Mouse (Mus musculus) kidney, embryonic 14.5 days (tissue): ENCODE measurements around the gene Dcbld2. TPM values are rescaled to one million over a fixed set of nuclear protein-coding genes. Genes with fewer than 3 reads are reported as not detected.

Experiments
- ATAC-seq: fragments of 200-750 bp; cut with Nextera tagmentation; 2 replicates; pipeline ENCODE4 v1.8.0; 2017; ENCODE audit warnings: moderate number of reproducible peaks, mild to moderate bottlenecking, moderate TSS enrichment, moderate library complexity; ENCODE audit not compliant: low FRiP score, low TSS enrichment
- H3K27ac ChIP-seq: fragments of 300-500 bp; sonication (generic); 2 replicates; pipeline ENCODE4 v1.5.1; 2014; ENCODE audit warnings: low read depth, mild to moderate bottlenecking, low read length, moderate library complexity, mixed read lengths
- H3K27me3 ChIP-seq: fragments of 300-500 bp; sonication (generic); 2 replicates; pipeline ENCODE4 v1.6.1; 2014; ENCODE audit warnings: mild to moderate bottlenecking, low read length; ENCODE audit not compliant: control insufficient read depth, insufficient read depth
- H3K36me3 ChIP-seq: fragments of 300-500 bp; sonication (generic); 2 replicates; pipeline ENCODE4 v1.6.1; 2014; ENCODE audit warnings: low read length, mixed read lengths; ENCODE audit not compliant: control insufficient read depth, insufficient read depth
- H3K4me1 ChIP-seq: fragments of 300-500 bp; sonication (generic); 2 replicates; pipeline ENCODE4 v1.6.1; 2014; ENCODE audit warnings: low read length, mixed read lengths; ENCODE audit not compliant: control insufficient read depth, insufficient read depth
- H3K4me2 ChIP-seq: fragments of 300-500 bp; sonication (generic); replicated peaks from 2 replicates; pipeline ENCODE4 v1.6.1; 2014; ENCODE audit warnings: low read depth, mild to moderate bottlenecking, low read length
- H3K4me3 ChIP-seq: fragments of 300-500 bp; sonication (generic); 2 replicates; pipeline ENCODE4 v1.5.1; 2014; ENCODE audit warnings: mild to moderate bottlenecking, low read length
- H3K9ac ChIP-seq: fragments of 300-500 bp; sonication (generic); 2 replicates; pipeline ENCODE4 v1.6.1; 2014; ENCODE audit warnings: low read depth, mild to moderate bottlenecking, low read length, moderate library complexity
- H3K9me3 ChIP-seq: fragments of 300-500 bp; sonication (generic); 2 replicates; pipeline ENCODE4 v1.6.1; 2016; ENCODE audit warnings: low read length; ENCODE audit not compliant: control insufficient read depth
- WGBS: fragments of 180-500 bp; shearing (Covaris S2); extraction: QIAGEN DNeasy Blood & Tissue Kit; methylation state at CpG from one replicate; pipeline ENCODE4 v1.1.7; 2014; 5-methylcytosine and 5-hydroxymethylcytosine counted together
- polyA plus RNA-seq: library from polyadenylated mRNA; unstranded; fragments of >200 nt; fragmentation: Nextera tagmentation; extraction: Ambion mirVana; gene quantifications from 2 replicates; pipeline ENCODE4 v1.2.1, GENCODE M21; 2014

Dcbld2 gene
- polyA plus RNA-seq, 1 experiment from 2014 or later: 9.3 TPM

DNA sequence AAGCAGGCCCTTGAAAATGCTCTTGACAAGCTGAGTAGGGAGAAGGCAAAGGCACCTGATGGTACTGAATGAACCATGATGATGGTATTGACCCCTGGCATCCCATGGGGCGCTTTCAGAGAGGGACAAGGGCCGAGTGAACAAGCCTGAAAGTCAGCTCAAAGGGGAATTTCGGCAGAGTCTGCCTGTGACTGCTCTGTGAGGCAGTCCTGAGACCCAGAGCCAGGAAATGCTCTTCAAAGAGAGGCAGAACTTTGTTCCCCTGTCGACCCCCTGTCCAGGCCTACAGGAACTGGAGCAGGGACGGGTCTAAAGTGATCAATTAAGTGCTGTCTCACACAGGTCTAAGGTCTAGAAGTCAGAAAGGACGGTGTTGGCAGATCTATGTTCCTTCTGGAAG, 105.5 kb downstream of the Dcbld2 start:
- Histone ChIP-seq H3K27me3 (no peaks in the 10 kb centered on the region), H3K4me3 (no peak overlapping the region), H3K9ac (no peak overlapping the region), H3K27ac (peak overlapping the region; percentile 48), H3K4me2 (0 out of 2 replicates have a peak overlapping the region, but pooled peaks have one; percentile 8), H3K9me3 (no peaks in the 10 kb centered on the region), H3K36me3 (no peaks in the 10 kb centered on the region), H3K4me1 (peaks cover 26% of the 10 kb centered on the region)
- 21% methylated on average over 6 of the region's 6 CpGs for WGBS
- ATAC-seq: peak; percentile 24; the same call in 1 of the 2 replicates

DNA sequence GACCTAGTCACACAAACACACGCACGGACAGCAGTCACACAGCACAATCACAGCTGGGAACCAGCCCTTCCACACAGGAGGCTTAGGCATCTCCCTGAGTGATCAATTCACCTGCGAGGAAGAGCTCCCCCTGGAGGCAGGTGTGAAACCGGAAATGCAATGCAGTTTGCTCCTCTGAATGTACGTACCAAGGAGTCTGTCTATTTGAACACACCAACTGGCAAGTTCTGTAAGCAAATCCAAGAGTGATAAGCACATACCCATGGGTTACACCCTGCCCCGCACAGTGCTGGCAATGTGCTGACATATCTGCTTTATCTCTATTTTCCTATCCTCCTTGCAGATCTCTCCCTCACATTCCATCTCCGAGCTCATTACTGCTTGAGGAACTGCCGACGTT, 106.3 kb downstream of the Dcbld2 start:
- Histone ChIP-seq H3K27ac (no peak overlapping the region), H3K9me3 (no peaks in the 10 kb centered on the region), H3K9ac (no peak overlapping the region), H3K27me3 (no peaks in the 10 kb centered on the region), H3K4me1 (peaks cover 26% of the 10 kb centered on the region), H3K36me3 (no peaks in the 10 kb centered on the region), H3K4me3 (no peak overlapping the region), H3K4me2 (no peak overlapping the region)
- 79% methylated on average over 9 of the region's 9 CpGs for WGBS
- no peak for ATAC-seq

DNA sequence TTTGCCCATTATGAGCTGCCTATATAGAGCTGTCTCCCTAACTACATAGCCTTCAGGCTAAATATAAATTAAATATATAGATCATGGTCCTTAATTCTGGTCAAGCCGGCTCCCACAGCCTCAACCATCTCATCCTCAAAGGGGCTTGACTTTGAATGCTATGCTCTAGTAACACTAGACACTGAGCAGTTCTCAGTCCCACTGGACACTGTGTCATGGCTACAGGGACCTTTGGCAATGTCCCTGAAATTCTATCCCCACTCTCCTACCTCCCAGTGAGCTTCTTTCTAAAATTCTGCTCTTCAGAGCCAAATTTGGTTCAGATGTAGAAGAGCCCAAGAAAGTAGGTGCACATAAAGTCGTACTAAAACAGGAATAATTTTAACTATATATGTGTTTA, 107.9 kb downstream of the Dcbld2 start:
- no peaks in the 10 kb centered on the region for H3K27me3 ChIP-seq
- H3K9me3 ChIP-seq: no peaks in the 10 kb centered on the region
- no peak overlapping the region for H3K4me2 ChIP-seq
- peaks cover 18% of the 10 kb centered on the region for H3K4me1 ChIP-seq
- no peaks in the 10 kb centered on the region for H3K36me3 ChIP-seq
- H3K9ac ChIP-seq: no peak overlapping the region
- 65% methylated on average over 2 of the region's 2 CpGs for WGBS
- no peak for ATAC-seq
- no peak overlapping the region for H3K4me3 ChIP-seq
- no peak overlapping the region for H3K27ac ChIP-seq

DNA sequence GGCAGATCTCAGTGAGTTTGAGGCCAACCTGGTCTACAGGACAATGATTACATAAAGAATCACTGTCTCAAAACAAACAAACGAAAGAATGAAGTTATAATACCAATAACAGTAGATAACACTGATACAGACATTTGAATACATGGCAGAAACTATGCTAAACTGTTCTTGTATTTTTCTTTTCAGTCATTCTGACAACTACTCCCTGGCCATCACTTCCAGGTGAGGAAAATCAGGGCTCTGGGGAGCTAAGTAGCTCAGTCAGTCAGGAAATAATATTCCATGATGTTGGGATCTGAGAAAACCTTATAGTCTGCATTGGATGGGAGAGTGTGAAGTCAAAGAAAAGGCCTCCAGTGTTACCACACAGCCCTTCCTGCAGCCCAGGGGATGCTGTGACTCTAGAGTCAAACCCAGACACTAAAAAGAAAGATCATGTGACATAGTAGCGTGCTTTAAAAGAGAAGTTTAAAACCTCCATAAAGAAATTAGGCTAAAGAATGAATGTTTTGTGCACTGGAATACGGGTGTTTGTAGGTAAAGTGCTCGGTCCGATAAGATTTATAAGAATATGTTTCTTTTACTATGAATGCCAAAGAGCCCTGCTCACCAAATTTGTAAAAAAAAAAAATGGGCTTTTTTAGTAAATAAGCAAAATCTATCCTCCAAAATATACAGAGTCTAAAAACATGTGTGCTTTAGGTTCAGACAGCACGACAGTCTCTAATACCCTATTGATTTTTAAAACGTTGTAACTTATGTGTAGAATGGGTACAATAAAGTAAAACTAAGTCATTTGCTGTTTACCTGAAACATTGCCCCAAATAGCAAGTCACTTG, 108.9 kb downstream of the Dcbld2 start:
- Histone ChIP-seq H3K9me3 (no peaks in the 10 kb centered on the region), H3K9ac (no peak overlapping the region), H3K4me3 (no peak overlapping the region), H3K27me3 (no peaks in the 10 kb centered on the region), H3K36me3 (no peaks in the 10 kb centered on the region), H3K4me1 (peaks cover 18% of the 10 kb centered on the region), H3K27ac (no peak overlapping the region), H3K4me2 (no peak overlapping the region)
- WGBS: 86% methylated on average over 7 of the region's 7 CpGs
- ATAC-seq: no peak

Other genes with a start within 250 kb of the Dcbld2 start
- gene St3gal6, start 115.8 kb downstream of the Dcbld2 start, polyA plus RNA-seq: 46.9 and 56.9 TPM in 2 replicates
- gene Gm813, start 208.5 kb downstream of the Dcbld2 start, polyA plus RNA-seq: not detected in 2 replicates
- gene E330017A01Rik, start 230.3 kb downstream of the Dcbld2 start, polyA plus RNA-seq: 0.17 and 0.39 TPM in 2 replicates